Mouse (Mus musculus): ENCODE results near the gene Eif3j1. TPM values are rescaled to one million over a fixed set of nuclear protein-coding genes. Genes with fewer than 3 reads are reported as not detected.

Gene Eif3j1
- polyA plus RNA-seq (2012): 47.6 and 78.2 TPM in 2 replicates

DNA sequence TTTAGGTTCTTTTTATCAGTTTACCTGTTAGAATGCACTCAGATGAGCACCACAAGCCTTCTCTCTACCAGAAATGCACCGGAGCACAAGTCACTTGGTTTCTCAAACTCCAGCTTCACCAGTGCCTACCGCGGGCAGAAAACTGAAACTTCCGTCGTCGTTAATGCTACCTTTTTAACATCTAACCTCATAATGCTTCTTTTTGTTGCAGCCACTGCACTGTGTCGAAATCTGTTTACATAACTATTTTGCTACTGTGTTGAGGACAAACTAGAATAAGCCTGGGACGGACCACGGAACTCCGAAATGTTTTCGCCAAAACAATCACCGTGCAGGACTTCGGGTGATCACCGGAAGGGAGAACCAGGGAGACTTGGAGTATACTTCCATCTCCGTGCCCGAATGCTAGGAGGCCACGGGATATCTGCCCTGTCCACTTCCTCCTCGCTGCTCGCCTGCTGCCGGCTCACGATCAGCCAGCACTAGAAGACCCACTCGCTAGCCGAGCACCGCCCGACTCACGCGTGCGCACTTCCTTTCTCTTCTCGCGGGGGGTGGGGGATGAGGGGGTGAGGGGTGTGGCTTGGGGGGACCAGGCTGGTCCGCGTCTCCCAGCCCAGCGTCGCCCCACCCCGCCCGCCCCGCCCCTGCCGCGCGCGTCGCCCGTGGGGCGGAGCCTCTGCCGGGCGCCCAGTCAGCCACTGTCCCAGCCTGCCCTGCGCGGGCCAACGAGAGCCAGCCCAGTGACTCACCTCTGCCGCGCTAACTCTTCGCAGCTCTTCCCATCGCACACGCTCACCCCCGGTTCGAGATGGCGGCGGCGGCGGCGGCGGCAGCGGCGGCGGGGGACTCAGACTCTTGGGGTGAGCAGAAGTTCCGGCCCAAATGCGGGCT, at the start of gene Eif3j1:
Gene Eif3j1, plus strand, starts transcription at position 685 of the 894 bp plus-strand sequence.

Other genes with a start within 250 kb of the Eif3j1 start
- 0.03 TPM in 1 of 2 replicates, not detected in the other for gene Frmd5, start 221.5 kb upstream of the Eif3j1 start, polyA plus RNA-seq (2012)
- 5.8 and 7.4 TPM in 2 replicates for gene Casc4, start 161.6 kb upstream of the Eif3j1 start, polyA plus RNA-seq (2012)
- 2.6 and 4.0 TPM in 2 replicates for gene Ctdspl2, start 72.5 kb upstream of the Eif3j1 start, polyA plus RNA-seq (2012)
- gene Mageb3, start 72.5 kb upstream of the Eif3j1 start, polyA plus RNA-seq (2012): 0.03 and 0.13 TPM in 2 replicates
- gene Spg11, start 89.8 kb downstream of the Eif3j1 start, polyA plus RNA-seq (2012): 1.4 and 2.0 TPM in 2 replicates
- gene B2m, start 119.1 kb downstream of the Eif3j1 start, polyA plus RNA-seq (2012): 204 and 229 TPM in 2 replicates
- 0.04 TPM in 1 of 2 replicates, not detected in the other for gene Trim69, start 132.2 kb downstream of the Eif3j1 start, polyA plus RNA-seq (2012)
- 0.06 TPM in 1 of 2 replicates, not detected in the other for gene Patl2, start 157.6 kb downstream of the Eif3j1 start, polyA plus RNA-seq (2012)
- 0.04 TPM in 1 of 2 replicates, not detected in the other for gene Terb2, start 157.7 kb downstream of the Eif3j1 start, polyA plus RNA-seq (2012)
- 42.9 and 46.2 TPM in 2 replicates for gene Sord, start 206.2 kb downstream of the Eif3j1 start, polyA plus RNA-seq (2012)

All from megakaryocyte-erythroid progenitor cell, adult 5 weeks (primary cell).